Mouse (Mus musculus) embryonic facial prominence, embryonic 15.5 days (tissue): ENCODE results near the gene Ap3m1. TPM values are rescaled to one million over a fixed set of nuclear protein-coding genes. Genes with fewer than 3 reads are reported as not detected.
A peak's percentile ranks its signal among the peaks of the same experiment; 100 is the strongest.
"Not testable (repeated sequence)": the region's sequence is repeated elsewhere in the genome, so short reads cannot be mapped to it uniquely, and the experiment has no call there.

Experiments
- ATAC-seq: fragments of 200-750 bp; cut with Nextera tagmentation; 2 replicates; pipeline ENCODE4 v1.8.0; 2017; ENCODE audit warnings: low read depth, moderate TSS enrichment; ENCODE audit not compliant: insufficient number of reproducible peaks, low FRiP score, low TSS enrichment
- H3K27ac ChIP-seq: fragments of 300-500 bp; sonication (generic); replicated peaks from 2 replicates; pipeline ENCODE4 v1.5.1; 2015; ENCODE audit warnings: mild to moderate bottlenecking, inconsistent platforms
- H3K27me3 ChIP-seq: fragments of 300-500 bp; sonication (generic); 2 replicates; pipeline ENCODE4 v1.6.1; 2015; ENCODE audit warnings: inconsistent platforms
- H3K36me3 ChIP-seq: fragments of 300-500 bp; sonication (generic); 2 replicates; pipeline ENCODE4 v1.6.1; 2015; ENCODE audit warnings: mild to moderate bottlenecking, inconsistent platforms
- H3K4me1 ChIP-seq: fragments of 300-500 bp; sonication (generic); 2 replicates; pipeline ENCODE4 v1.6.1; 2015; ENCODE audit warnings: inconsistent platforms
- H3K4me2 ChIP-seq: fragments of 300-500 bp; sonication (generic); replicated peaks from 2 replicates; pipeline ENCODE4 v1.6.1; 2015; ENCODE audit warnings: mild to moderate bottlenecking, inconsistent platforms
- H3K4me3 ChIP-seq: fragments of 300-500 bp; sonication (generic); replicated peaks from 2 replicates; pipeline ENCODE4 v1.5.1; 2015; ENCODE audit warnings: mild to moderate bottlenecking, inconsistent platforms
- H3K9ac ChIP-seq: fragments of 300-500 bp; sonication (generic); 2 replicates; pipeline ENCODE4 v1.6.1; 2015; ENCODE audit warnings: inconsistent platforms
- H3K9me3 ChIP-seq: fragments of 300-500 bp; sonication (generic); replicated peaks from 2 replicates; pipeline ENCODE4 v1.6.1; 2016; ENCODE audit warnings: inconsistent platforms
- WGBS: fragments of 180-500 bp; shearing (Covaris S2); methylation state at CpG from one replicate; pipeline ENCODE4 v1.1.7; 2015; 5-methylcytosine and 5-hydroxymethylcytosine counted together
- polyA plus RNA-seq: library from polyadenylated mRNA; unstranded; fragments of >200 nt; fragmentation: Nextera tagmentation; extraction: Ambion mirVana; gene quantifications from 2 replicates; pipeline ENCODE4 v1.2.1, GENCODE M21; 2015

Gene Ap3m1
- polyA plus RNA-seq = 63.5 and 68.1 TPM in 2 replicates

DNA sequence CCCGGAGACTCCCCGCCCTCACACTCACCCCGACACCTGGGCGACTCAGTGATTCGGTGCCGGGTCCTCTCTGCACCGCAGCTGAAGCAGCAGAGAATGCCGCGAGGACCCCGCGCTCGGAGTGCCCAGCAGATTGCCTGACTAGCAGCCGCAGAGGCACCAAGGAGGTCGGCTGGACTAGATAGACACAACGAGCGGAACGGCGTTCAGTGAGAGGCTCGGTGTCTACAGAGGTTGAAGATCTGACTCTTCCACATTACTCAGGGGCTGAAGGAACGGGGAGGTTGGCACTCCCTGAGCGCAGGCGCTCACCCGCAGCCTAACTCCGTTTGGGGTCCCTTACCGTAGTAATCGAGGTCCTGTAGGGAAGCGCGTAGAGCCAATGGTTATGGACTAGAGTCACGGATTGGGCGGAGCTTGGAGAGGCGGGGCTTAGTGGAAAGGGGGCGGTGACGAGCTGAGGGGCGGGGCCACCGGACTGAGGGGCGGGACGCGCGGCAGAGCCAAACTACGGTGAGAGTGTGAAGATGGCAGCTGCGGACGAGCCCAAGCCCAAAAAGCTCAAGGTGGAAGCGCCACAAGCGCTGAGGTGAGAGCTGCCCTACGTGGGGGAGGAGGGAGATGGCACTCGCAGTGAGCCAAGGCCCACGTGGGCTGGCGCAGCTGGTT is at the start of gene Ap3m1, which contains the start of gene Adk:
Gene Ap3m1 (minus strand): TSS at position 397 of the 669 bp plus-strand sequence.
Gene Adk (plus strand): TSS at position 463 of the 669 bp plus-strand sequence.
- Histone ChIP-seq H3K9me3 (no peaks in the 10 kb centered on the region), H3K36me3 (no peaks in the 10 kb centered on the region), H3K9ac (peak within 1 kb of the TSS; percentile 77), H3K4me2 (peak within 1 kb of the TSS; percentile 98), H3K27me3 (no peaks in the 10 kb centered on the region), H3K27ac (peak within 1 kb of the TSS; percentile 95), H3K4me3 (peak within 1 kb of the TSS; percentile 97), H3K4me1 (peaks cover 4% of the 10 kb centered on the region; the same call in 1 of the 2 replicates)
- WGBS = under 1% methylated on average over 48 of the region's 48 CpGs
- ATAC-seq = peak; percentile 98

DNA sequence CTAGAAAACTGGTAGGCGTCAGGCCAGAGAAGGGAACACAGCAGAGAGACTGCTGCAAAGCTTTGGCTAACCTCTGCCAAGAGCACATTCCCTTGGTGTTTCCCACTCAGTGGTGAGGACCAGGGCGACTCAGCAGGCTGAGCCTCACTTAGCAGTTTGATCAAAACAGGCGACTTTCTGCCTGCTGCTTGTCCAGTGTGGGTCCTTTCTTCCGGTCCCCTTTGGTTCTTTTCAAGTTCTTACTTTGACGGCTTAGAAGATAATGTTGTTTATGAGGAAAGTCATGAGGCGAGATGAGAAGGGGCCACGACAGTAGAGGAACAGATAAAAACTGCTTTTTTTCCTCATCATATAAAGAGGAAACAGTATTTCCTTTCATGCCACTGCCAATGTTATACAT is 49.3 kb upstream of the Ap3m1 start:
- peak overlapping the region; percentile 39; the same call in 1 of the 2 replicates for H3K27ac ChIP-seq
- H3K4me3 ChIP-seq = no peak overlapping the region
- H3K36me3 ChIP-seq = no peaks in the 10 kb centered on the region
- WGBS = 62% methylated on average over 7 of the region's 7 CpGs
- H3K27me3 ChIP-seq = no peaks in the 10 kb centered on the region
- H3K9me3 ChIP-seq = no peaks in the 10 kb centered on the region
- no peak overlapping the region for H3K4me2 ChIP-seq
- H3K4me1 ChIP-seq = peaks cover 6% of the 10 kb centered on the region
- no peak overlapping the region for H3K9ac ChIP-seq
- ATAC-seq = no peak

DNA sequence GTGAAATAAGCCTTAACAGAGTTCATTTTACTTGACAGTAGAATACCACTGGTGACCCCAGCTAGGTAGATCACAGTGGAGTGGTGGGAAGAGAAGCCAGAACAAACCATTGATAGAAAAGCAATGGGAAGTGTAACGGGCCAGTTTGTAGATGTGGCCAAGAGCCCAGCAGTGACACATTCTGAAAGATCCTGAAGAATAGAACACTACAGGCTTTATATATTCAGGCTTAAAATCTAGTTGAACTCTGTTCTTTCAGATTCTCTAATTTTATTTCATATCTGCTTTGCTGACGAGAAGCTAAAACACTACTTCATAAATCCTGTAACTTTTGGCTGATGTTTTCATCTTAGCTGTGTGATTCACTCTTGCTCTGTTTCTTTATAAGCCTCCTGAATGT is 48.6 kb upstream of the Ap3m1 start:
- no peak overlapping the region for H3K9ac ChIP-seq
- H3K27me3 ChIP-seq = no peaks in the 10 kb centered on the region
- 72% methylated on average over 2 of the region's 2 CpGs for WGBS
- no peak overlapping the region for H3K4me3 ChIP-seq
- H3K9me3 ChIP-seq = no peaks in the 10 kb centered on the region
- no peaks in the 10 kb centered on the region for H3K36me3 ChIP-seq
- peaks cover 6% of the 10 kb centered on the region for H3K4me1 ChIP-seq
- no peak overlapping the region for H3K4me2 ChIP-seq
- no peak overlapping the region for H3K27ac ChIP-seq
- no peak for ATAC-seq

DNA sequence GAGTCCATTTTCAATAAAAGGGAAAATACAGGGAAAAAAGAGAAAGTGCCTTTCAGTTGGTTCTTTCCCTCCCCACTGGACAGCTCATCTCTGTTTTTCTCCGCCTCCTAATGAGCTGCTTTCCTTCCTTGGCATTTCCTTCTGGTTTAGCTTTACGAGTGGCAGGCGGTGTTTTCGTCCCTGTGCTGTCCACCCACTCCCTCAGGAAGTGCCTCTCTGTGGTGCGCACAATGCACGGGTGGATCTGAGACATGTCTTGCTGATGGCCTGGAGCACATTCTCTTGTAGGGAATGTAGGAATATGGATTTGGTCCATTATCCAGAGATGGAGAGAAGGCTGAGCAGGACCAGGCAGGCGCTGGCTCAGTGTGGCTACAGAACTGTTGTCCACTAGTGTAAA is 47.1 kb upstream of the Ap3m1 start:
- H3K27me3 ChIP-seq = no peaks in the 10 kb centered on the region
- H3K4me3 ChIP-seq = no peak overlapping the region
- no peaks in the 10 kb centered on the region for H3K36me3 ChIP-seq
- 0 out of 2 replicates have a peak overlapping the region, but pooled peaks have one; percentile 4 for H3K27ac ChIP-seq
- no peak for ATAC-seq
- no peak overlapping the region for H3K9ac ChIP-seq
- 0 out of 2 replicates have a peak overlapping the region, but pooled peaks have one; percentile 19 for H3K4me2 ChIP-seq
- WGBS = 28% methylated on average over 7 of the region's 7 CpGs
- H3K4me1 ChIP-seq = peaks cover 6% of the 10 kb centered on the region
- H3K9me3 ChIP-seq = no peaks in the 10 kb centered on the region

DNA sequence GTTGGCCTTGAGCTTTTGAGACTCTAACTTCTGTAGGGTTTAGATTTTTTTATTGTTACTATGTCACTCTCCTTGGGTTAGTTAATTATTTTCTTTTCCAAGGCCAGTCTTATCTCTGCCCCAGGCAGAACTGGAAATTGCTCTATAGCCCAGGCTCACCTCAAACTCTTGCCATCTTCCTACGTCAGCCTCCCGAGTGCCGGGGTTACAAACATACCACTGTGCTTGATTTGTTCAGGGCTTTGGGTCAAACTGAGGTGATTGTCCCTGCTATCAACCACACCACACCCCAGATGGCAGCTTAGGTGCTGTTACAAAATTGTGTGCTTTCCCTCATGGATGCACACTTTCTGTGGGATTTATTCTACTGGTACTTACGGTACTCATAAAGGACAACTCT is 44.4 kb upstream of the Ap3m1 start:
- 0 out of 2 replicates have a peak, but pooled peaks cover 4% of the 10 kb centered on the region for H3K36me3 ChIP-seq
- WGBS = 69% methylated on average over 4 of the region's 4 CpGs
- peaks cover 6% of the 10 kb centered on the region for H3K4me1 ChIP-seq
- no peak overlapping the region for H3K4me3 ChIP-seq
- H3K4me2 ChIP-seq = no peak overlapping the region
- no peak for ATAC-seq
- no peaks in the 10 kb centered on the region for H3K9me3 ChIP-seq
- H3K27me3 ChIP-seq = no peaks in the 10 kb centered on the region
- H3K9ac ChIP-seq = no peak overlapping the region
- H3K27ac ChIP-seq = no peak overlapping the region

DNA sequence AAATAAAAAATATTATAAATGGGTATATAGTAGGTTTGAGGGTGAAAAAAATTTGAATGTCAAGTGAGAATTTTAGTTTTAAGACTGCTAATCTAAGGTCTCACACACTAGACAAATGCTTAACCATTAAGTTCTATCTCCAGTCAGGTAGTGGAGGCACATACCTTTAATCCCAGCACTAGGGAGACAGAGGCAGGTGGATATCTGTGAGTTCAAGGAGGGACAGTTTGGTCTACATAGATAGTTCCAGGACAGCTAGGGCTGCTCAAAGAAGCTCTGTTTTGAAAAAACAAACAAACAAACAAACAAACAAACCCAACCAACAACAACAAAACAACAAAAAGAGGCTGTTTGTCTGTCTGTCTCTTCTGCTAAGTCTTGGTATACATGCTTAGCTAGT is 44.0 kb upstream of the Ap3m1 start:
- Histone ChIP-seq H3K27me3 (no peaks in the 10 kb centered on the region), H3K9me3 (no peaks in the 10 kb centered on the region), H3K4me3 (no peak overlapping the region), H3K4me2 (no peak overlapping the region), H3K27ac (no peak overlapping the region), H3K4me1 (peaks cover 6% of the 10 kb centered on the region), H3K9ac (no peak overlapping the region), H3K36me3 (0 out of 2 replicates have a peak, but pooled peaks cover 4% of the 10 kb centered on the region)
- no peak for ATAC-seq

DNA sequence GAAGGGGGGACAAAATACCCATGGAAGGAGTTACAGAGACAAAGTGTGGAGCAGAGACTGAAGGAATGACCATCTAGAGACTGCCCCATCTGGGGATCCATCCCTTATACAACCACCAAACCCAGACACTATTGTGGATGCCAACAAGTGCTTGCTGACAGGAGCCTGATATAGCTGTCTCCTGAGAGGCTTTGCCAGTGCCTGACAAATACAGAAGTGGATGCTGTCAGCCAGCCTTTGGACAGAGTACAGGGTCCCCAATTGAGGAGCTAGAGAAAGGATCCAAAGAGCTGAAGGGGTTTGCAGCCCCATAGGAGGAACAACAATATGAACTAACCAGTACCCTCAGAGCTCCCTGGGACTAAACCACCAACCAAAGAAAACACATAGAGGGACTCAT is 41.9 kb upstream of the Ap3m1 start:
- ATAC-seq, H3K4me1 ChIP-seq, H3K4me3 ChIP-seq, H3K4me2 ChIP-seq, H3K27ac ChIP-seq, H3K36me3 ChIP-seq, H3K9me3 ChIP-seq, H3K9ac ChIP-seq, H3K27me3 ChIP-seq: not testable (repeated sequence)

DNA sequence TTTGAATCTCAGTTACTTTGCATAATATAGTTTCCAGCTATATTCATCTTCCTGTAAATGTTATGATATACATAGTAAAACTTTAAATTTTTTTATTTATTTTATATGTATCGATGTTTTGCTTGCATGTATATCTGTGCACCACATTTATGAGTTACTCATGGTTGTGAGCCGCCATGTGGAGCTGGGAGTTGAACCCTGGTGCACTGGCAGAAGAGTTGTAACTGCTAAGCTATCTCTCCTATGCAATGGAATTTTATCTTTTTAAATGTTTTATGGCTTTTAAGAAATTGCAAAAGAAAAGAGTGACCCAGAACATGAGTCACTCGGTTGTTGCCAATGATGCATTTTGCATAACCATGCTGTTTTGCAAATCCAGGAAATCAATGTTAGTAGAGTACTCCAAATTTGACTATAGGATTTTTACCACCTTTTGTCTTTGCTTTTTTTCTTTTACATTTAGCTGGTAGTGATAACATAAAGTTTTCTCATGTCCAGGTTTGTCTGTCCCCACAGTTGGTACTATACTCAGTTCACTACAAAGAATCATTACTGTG is 38.7 kb upstream of the Ap3m1 start:
- Histone ChIP-seq H3K4me1 (peaks cover 30% of the 10 kb centered on the region), H3K9ac (no peak overlapping the region), H3K27me3 (no peaks in the 10 kb centered on the region), H3K36me3 (0 out of 2 replicates have a peak, but pooled peaks cover 4% of the 10 kb centered on the region), H3K4me3 (no peak overlapping the region), H3K4me2 (no peak overlapping the region), H3K27ac (no peak overlapping the region), H3K9me3 (no peaks in the 10 kb centered on the region)
- ATAC-seq = no peak
- WGBS = 90% methylated on average over 3 of the region's 3 CpGs

DNA sequence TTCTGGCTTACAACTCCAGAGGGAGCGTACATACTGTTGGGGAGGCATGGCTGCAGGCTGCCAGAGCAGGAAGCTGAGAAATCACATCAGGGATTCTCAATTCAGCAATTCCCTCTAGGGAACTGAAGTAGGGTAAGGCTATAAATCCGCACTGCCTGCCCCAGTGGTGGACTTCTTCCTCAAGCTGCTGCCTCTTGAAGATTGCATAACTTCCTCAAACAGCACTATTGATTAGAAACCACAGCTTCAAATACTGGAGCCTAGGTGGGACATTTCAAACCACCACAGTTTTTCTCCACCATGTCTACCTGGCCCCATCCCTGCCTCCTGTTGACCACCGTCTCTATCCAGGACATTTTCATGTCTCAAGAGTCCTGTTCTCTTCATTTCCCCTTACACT is 38.1 kb upstream of the Ap3m1 start:
- Histone ChIP-seq H3K4me1 (peaks cover 35% of the 10 kb centered on the region), H3K9ac (no peak overlapping the region), H3K4me2 (no peak overlapping the region), H3K4me3 (no peak overlapping the region), H3K36me3 (0 out of 2 replicates have a peak, but pooled peaks cover 4% of the 10 kb centered on the region), H3K9me3 (no peaks in the 10 kb centered on the region), H3K27me3 (no peaks in the 10 kb centered on the region), H3K27ac (no peak overlapping the region)
- WGBS = 78% methylated on average over 3 of the region's 3 CpGs
- no peak for ATAC-seq

DNA sequence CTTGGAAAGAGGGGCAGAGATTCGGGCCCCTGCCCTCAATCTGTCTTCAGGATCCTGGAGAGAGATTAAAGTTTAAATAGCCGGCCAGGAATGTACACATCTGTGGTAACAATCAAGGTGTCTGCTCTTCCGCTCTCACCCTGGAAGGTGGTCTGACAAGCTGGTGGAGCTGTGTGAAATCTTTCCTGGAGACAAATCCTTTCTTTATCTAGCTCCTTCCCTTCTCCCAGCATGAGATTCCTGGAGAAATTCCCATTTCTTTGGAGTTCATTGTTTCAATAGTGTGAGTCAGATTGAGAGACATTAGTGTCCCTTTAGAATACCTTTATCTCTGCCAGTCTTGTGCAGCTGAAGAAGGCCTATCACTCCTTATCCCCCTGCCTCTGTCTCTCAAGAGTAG is 36.4 kb upstream of the Ap3m1 start:
- no peak for ATAC-seq
- Histone ChIP-seq H3K27me3 (no peaks in the 10 kb centered on the region), H3K4me2 (no peak overlapping the region), H3K4me1 (peaks cover 35% of the 10 kb centered on the region), H3K9ac (no peak overlapping the region), H3K4me3 (no peak overlapping the region), H3K9me3 (no peaks in the 10 kb centered on the region), H3K27ac (peak overlapping the region; percentile 44; the same call in 1 of the 2 replicates), H3K36me3 (0 out of 2 replicates have a peak, but pooled peaks cover 4% of the 10 kb centered on the region)
- WGBS = 49% methylated on average over 3 of the region's 3 CpGs

DNA sequence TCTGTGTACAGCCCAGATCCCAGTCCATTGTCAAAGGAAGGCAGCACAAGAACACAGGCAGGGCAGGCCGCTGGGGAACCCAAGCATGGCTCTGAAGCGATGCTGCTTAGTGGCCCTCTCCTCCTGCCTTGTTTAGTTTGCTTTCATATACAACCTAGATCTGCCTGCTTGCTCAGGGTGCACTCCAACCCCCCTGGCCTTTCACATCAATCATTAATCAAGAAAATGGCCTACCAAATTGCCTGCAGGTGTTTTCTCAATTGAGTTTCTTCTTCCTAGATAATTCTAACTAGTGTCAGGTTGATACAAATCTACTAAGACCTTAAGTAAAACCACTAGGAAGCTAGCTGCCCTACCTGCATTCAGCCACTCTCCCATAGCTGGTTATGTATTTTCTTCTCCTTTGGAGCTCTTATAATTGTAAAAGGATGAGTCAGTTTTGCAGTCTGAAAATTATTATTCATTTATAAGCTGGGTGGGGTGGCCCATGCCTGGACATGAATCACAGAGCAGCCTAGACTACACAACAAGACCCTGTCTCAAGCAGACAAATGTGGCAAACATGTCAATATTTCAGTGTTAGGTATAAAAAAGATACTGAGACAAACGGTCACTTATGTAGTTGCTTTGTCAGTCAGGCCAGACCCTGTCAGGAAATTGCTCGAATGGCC is 35.2 kb upstream of the Ap3m1 start:
- Histone ChIP-seq H3K27ac (peak overlapping the region; percentile 95), H3K9me3 (no peaks in the 10 kb centered on the region), H3K36me3 (no peaks in the 10 kb centered on the region), H3K4me2 (0 out of 2 replicates have a peak overlapping the region, but pooled peaks have one; percentile 18), H3K4me1 (peaks cover 35% of the 10 kb centered on the region), H3K4me3 (no peak overlapping the region), H3K27me3 (no peaks in the 10 kb centered on the region), H3K9ac (no peak overlapping the region)
- no peak for ATAC-seq
- WGBS = 24% methylated on average over 4 of the region's 4 CpGs
